In the genomic region with DNA sequence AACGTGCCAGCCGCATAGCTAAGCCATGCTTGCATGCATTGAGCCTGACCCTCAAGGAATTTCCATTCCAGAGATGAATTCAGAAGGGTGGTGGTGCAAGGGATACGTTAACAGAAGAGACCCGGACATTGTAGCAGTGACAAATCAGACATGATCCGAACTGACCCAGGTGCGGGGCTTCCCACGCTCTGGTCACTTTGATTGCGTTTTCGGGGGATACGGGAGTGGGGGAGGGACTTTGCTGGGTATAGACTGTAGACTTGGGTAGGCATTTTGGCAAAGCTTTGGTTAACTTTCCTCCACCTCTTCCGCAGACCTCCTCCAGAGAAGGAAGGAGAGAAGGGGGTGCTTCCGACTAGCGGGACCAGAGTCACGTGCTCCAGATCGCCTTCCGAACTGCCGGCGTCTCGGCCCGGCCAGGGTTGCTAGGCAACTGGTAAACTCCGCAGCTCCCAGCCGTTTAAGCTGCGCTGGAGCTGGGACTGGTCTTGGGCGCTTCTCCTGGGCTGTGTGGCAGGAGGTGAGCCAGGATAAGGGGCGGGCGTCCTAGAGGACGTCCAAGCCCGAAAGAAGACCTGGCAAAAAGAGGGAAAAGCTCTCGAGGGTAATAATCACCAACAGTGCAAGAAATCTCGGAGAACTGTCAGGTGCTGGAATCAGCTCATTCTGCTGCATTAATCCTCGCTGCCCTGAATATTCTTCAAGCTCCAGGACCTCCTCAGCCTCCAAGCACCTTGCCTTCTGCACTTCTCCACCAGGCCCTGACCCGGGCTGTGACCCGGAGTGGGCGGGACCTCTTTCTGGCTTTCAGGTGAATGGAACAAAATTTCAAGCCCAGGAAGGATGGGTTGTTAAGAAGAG, we compare ENCODE assay signal across 7 mouse cellular contexts. TPM values are rescaled to one million over a fixed set of nuclear protein-coding genes. Genes with fewer than 3 reads are reported as not detected.
DNase-seq lines count a peak whose midpoint lies in the region; ATAC-seq and TF ChIP-seq lines count a peak whose summit lies in the region.

A gene (plus strand): TSS at position 444 of the 861 bp plus-strand sequence.

- TF ChIP-seq CTCF in gastrocnemius, adult 2 months (IDR thresholded peaks at IDR 0.05), result no peak

- H3K9ac ChIP-seq in hindbrain, embryonic 15.5 days, result peak within 1 kb of the TSS; percentile 28

- intact Hi-C loops in gastrocnemius, adult 2 months (cut with DNase I), result loop anchor here (5.0 kb wide), 1 partner anchor 50 kb away; a partner anchor contains a TSS
- intact Hi-C loops in left cerebral cortex, postnatal 10 days (cut with DNase I), result no loop called here

- H3K9me3 ChIP-seq in hindbrain, embryonic 15.5 days, result no peaks in the 10 kb centered on the region

- peak; percentile 82 for DNase-seq in adrenal gland, postnatal 10 days
- DNase-seq in cerebellum, postnatal 36 days, result peak; percentile 53 to 64
- peak; percentile 87 for DNase-seq in gastrocnemius, adult 2 months
- DNase-seq in left cerebral cortex, postnatal 10 days (ENCODE audit: extremely low spot score in 1 of 2, low spot score in 2 of 2), result peak; percentile 79 to 89
- DNase-seq in right cerebral cortex, postnatal 36 days (ENCODE audit: low spot score in 2 of 2), result peak; percentile 49 to 61

- H3K27ac ChIP-seq in gastrocnemius, adult 2 months, result 0 out of 2 replicates have a peak within 1 kb of the TSS, but pooled peaks have one; percentile 12
- 0 out of 2 replicates have a peak within 1 kb of the TSS, but pooled peaks have one; percentile 30 for H3K27ac ChIP-seq in hindbrain, embryonic 15.5 days (replicated peaks)

- WGBS in hindbrain, embryonic 15.5 days, result 7% methylated on average over 34 of the region's 34 CpGs

- peak; percentile 88 for ATAC-seq in hindbrain, embryonic 15.5 days (ENCODE audit: low FRiP score, low read depth)
- peak; percentile 59; the same call in 1 of the 2 replicates for ATAC-seq in megakaryocyte, adult 5-6 weeks (ENCODE audit: poor library complexity, severe bottlenecking)

- H3K4me2 ChIP-seq in hindbrain, embryonic 15.5 days, result peak within 1 kb of the TSS; percentile 82

- H3K36me3 ChIP-seq in hindbrain, embryonic 15.5 days, result no peaks in the 10 kb centered on the region

- H3K27me3 ChIP-seq in hindbrain, embryonic 15.5 days, result no peaks in the 10 kb centered on the region

- H3K4me3 ChIP-seq in gastrocnemius, adult 2 months, result peak within 1 kb of the TSS; percentile 69
- peak within 1 kb of the TSS; percentile 39 for H3K4me3 ChIP-seq in hindbrain, embryonic 15.5 days

- peaks cover 29% of the 10 kb centered on the region for H3K4me1 ChIP-seq in hindbrain, embryonic 15.5 days (replicated peaks)

RNA-seq across cellular contexts. Expression of the gene that starts here (rescaled TPM):
- under 1 TPM; 0.55 to 0.57 TPM for total RNA-seq in adrenal gland, postnatal 10 days (2021)
- under 1 TPM; 0.08 to 0.14 TPM for total RNA-seq in gastrocnemius, adult 2 months (2021)
- 2.5 and 3.1 TPM in 2 replicates for polyA plus RNA-seq in hindbrain, embryonic 15.5 days (2015; fragmentation: Nextera tagmentation; extraction: Ambion mirVana)
- total RNA-seq in left cerebral cortex, postnatal 10 days (2021), result 1 to 10 TPM in 1 of 2 experiments, under 1 TPM in 1; 0.59 to 1.0 TPM
- not detected in 2 replicates for total RNA-seq in megakaryocyte, adult 5-6 weeks (2015)
- not detected in 2 replicates for total RNA-seq in megakaryocyte, adult 5-6 weeks (2017)

Comparison
In these comparisons a context has a peak if more than half of its experiments do, and no peak if none do; other contexts are left out.
1. Peak in every context shown above with its lines: DNase-seq, ATAC-seq, H3K4me3 ChIP-seq and H3K27ac ChIP-seq.
2. Peak in DNase-seq in adrenal gland, postnatal 10 days; RNA of the gene not detected or under 1 TPM.
3. Peak in DNase-seq, H3K4me3 ChIP-seq and H3K27ac ChIP-seq in gastrocnemius, adult 2 months; RNA of the gene not detected or under 1 TPM.
4. Peak in ATAC-seq in megakaryocyte, adult 5-6 weeks; RNA of the gene not detected or under 1 TPM.